Mouse (Mus musculus) ovary, postnatal 14 days (tissue): ENCODE measurements at regions not wholly inside any gene's neighbourhood (a gene's known extent, or its start where the extent isn't known, plus 50 kb on each side); places are given as distances from the start of the nearest gene placed in this dataset.

Experiments used
- DNase-seq: peaks from one replicate; pipeline ENCODE4 v3.0.0; 2022; ENCODE audit warnings: low spot score

GRCm38 (mm10) chr7:145135971-145136370 is 71.9 kb downstream of the 1810010D01Rik start:
- DNase-seq = no peak

- no peak for DNase-seq
These were observed 75.4 kb downstream of the 1810010D01Rik start for GRCm38 (mm10) chr7:145132506-145132905.

- no peak for DNase-seq
These were observed 76.3 kb downstream of the 1810010D01Rik start for GRCm38 (mm10) chr7:145131438-145132159.

- no peak for DNase-seq
These were observed 77.9 kb downstream of the 1810010D01Rik start for GRCm38 (mm10) chr7:145129971-145130370.

- no peak for DNase-seq
These were observed 80.3 kb downstream of the 1810010D01Rik start for GRCm38 (mm10) chr7:145127661-145128060.

- no peak for DNase-seq
These were observed 80.7 kb downstream of the 1810010D01Rik start for GRCm38 (mm10) chr7:145127180-145127579.

GRCm38 (mm10) chr7:145123996-145124601 is 83.8 kb downstream of the 1810010D01Rik start:
- no peak for DNase-seq

- no peak for DNase-seq
These were observed 85.4 kb downstream of the 1810010D01Rik start for GRCm38 (mm10) chr7:145122471-145122870.

- no peak for DNase-seq
These were observed 89.5 kb downstream of the 1810010D01Rik start for GRCm38 (mm10) chr7:145118406-145118805.

- DNase-seq = no peak
These were observed 93.3 kb downstream of the 1810010D01Rik start for GRCm38 (mm10) chr7:145114660-145115059.

GRCm38 (mm10) chr7:145114145-145114544 is 93.8 kb downstream of the 1810010D01Rik start:
- no peak for DNase-seq

- no peak for DNase-seq
These were observed 94.9 kb downstream of the 1810010D01Rik start for GRCm38 (mm10) chr7:145112887-145113531.

- no peak for DNase-seq
These were observed 95.6 kb downstream of the 1810010D01Rik start for GRCm38 (mm10) chr7:145112146-145112830.

GRCm38 (mm10) chr7:145111252-145112131 is 96.4 kb downstream of the 1810010D01Rik start:
- peak; percentile 46 for DNase-seq

- peak; percentile 29 for DNase-seq
These were observed 97.2 kb downstream of the 1810010D01Rik start for GRCm38 (mm10) chr7:145110657-145111251.

- no peak for DNase-seq
These were observed 97.9 kb downstream of the 1810010D01Rik start for GRCm38 (mm10) chr7:145110028-145110427.

GRCm38 (mm10) chr7:145109471-145109870 is 98.4 kb downstream of the 1810010D01Rik start:
- DNase-seq = no peak

GRCm38 (mm10) chr7:145108994-145109393 is 98.9 kb downstream of the 1810010D01Rik start:
- DNase-seq = no peak

GRCm38 (mm10) chr7:145107575-145108170 is 100.2 kb downstream of the 1810010D01Rik start:
- DNase-seq = no peak

GRCm38 (mm10) chr7:145106494-145106849 is 101.4 kb downstream of the 1810010D01Rik start:
- no peak for DNase-seq
